Mouse (Mus musculus) kidney, embryonic 16.5 days (tissue): ENCODE data around the gene Gtf2i. TPM values are rescaled to one million over a fixed set of nuclear protein-coding genes. Genes with fewer than 3 reads are reported as not detected.
A peak's percentile ranks its signal among the peaks of the same experiment; 100 is the strongest.

Experiments used
- ATAC-seq: fragments of 200-750 bp; cut with Nextera tagmentation; 2 replicates; pipeline ENCODE4 v1.8.0; 2017; ENCODE audit warnings: moderate TSS enrichment; ENCODE audit not compliant: low FRiP score, low TSS enrichment
- H3K27ac ChIP-seq: fragments of 300-500 bp; sonication (generic); 2 replicates; pipeline ENCODE4 v1.5.1; 2014; ENCODE audit warnings: low read length
- H3K27me3 ChIP-seq: fragments of 300-500 bp; sonication (generic); 2 replicates; pipeline ENCODE4 v1.6.1; 2014; ENCODE audit warnings: low read length, control low read depth, mixed read lengths; ENCODE audit not compliant: insufficient read depth
- H3K36me3 ChIP-seq: fragments of 300-500 bp; sonication (generic); 2 replicates; pipeline ENCODE4 v1.6.1; 2014; ENCODE audit warnings: low read length, control low read depth, mixed read lengths; ENCODE audit not compliant: insufficient read depth
- H3K4me1 ChIP-seq: fragments of 300-500 bp; sonication (generic); 2 replicates; pipeline ENCODE4 v1.6.1; 2014; ENCODE audit warnings: low read length, control low read depth, mixed read lengths; ENCODE audit not compliant: insufficient read depth
- H3K4me2 ChIP-seq: fragments of 300-500 bp; sonication (generic); replicated peaks from 2 replicates; pipeline ENCODE4 v1.6.1; 2014; ENCODE audit warnings: low read depth, low read length
- H3K4me3 ChIP-seq: fragments of 300-500 bp; sonication (generic); 2 replicates; pipeline ENCODE4 v1.5.1; 2014; ENCODE audit warnings: mild to moderate bottlenecking, low read length
- H3K9ac ChIP-seq: fragments of 300-500 bp; sonication (generic); replicated peaks from 2 replicates; pipeline ENCODE4 v1.6.1; 2014; ENCODE audit warnings: low read length
- H3K9me3 ChIP-seq: fragments of 300-500 bp; sonication (generic); 2 replicates; pipeline ENCODE4 v1.6.1; 2016; ENCODE audit warnings: low read length, control low read depth
- WGBS: fragments of 180-500 bp; shearing (Covaris S2); extraction: QIAGEN DNeasy Blood & Tissue Kit; methylation state at CpG from one replicate; pipeline ENCODE4 v1.1.7; 2014; 5-methylcytosine and 5-hydroxymethylcytosine counted together
- microRNA-seq: library from miRNA; unstranded; fragments of <30 nt; microRNA quantifications from one replicate; pipeline ENCODE4, GENCODE M21; 2016
- polyA plus RNA-seq: library from polyadenylated mRNA; unstranded; fragments of >200 nt; fragmentation: Nextera tagmentation; extraction: Ambion mirVana; gene quantifications from 2 replicates; pipeline ENCODE4 v1.2.1, GENCODE M21; 2015

Gene Gtf2i
- polyA plus RNA-seq, 1 experiment from 2014 or later = 179 TPM

GRCm38 (mm10) chr5:134214021-134214806 is 100.3 kb downstream of the Gtf2i start:
- Histone ChIP-seq H3K4me3 (no peak overlapping the region), H3K9me3 (no peaks in the 10 kb centered on the region), H3K9ac (no peak overlapping the region), H3K27ac (no peak overlapping the region), H3K36me3 (peaks cover 23% of the 10 kb centered on the region; the same call in 1 of the 2 replicates), H3K4me2 (no peak overlapping the region), H3K4me1 (peaks cover 8% of the 10 kb centered on the region), H3K27me3 (no peaks in the 10 kb centered on the region)
- no peak for ATAC-seq
- 59% methylated on average over 12 of the region's 12 CpGs for WGBS

GRCm38 (mm10) chr5:134209931-134210554 is 104.5 kb downstream of the Gtf2i start:
- H3K36me3 ChIP-seq = 0 out of 2 replicates have a peak, but pooled peaks cover 8% of the 10 kb centered on the region
- H3K27ac ChIP-seq = peak overlapping the region; percentile 13; the same call in 1 of the 2 replicates
- H3K4me3 ChIP-seq = no peak overlapping the region
- H3K9ac ChIP-seq = no peak overlapping the region
- peaks cover 8% of the 10 kb centered on the region for H3K4me1 ChIP-seq
- WGBS = 14% methylated on average over 11 of the region's 11 CpGs
- peak; percentile 60 for ATAC-seq
- H3K9me3 ChIP-seq = no peaks in the 10 kb centered on the region
- no peaks in the 10 kb centered on the region for H3K27me3 ChIP-seq
- no peak overlapping the region for H3K4me2 ChIP-seq

- Histone ChIP-seq H3K4me3 (no peak overlapping the region), H3K4me1 (peaks cover 8% of the 10 kb centered on the region), H3K27me3 (no peaks in the 10 kb centered on the region), H3K4me2 (no peak overlapping the region), H3K9ac (no peak overlapping the region), H3K9me3 (no peaks in the 10 kb centered on the region), H3K36me3 (peaks cover 22% of the 10 kb centered on the region; the same call in 1 of the 2 replicates), H3K27ac (no peak overlapping the region)
- ATAC-seq = no peak
- WGBS = 77% methylated on average over 10 of the region's 10 CpGs
Observed at GRCm38 (mm10) chr5:134206721-134207120, 107.8 kb downstream of the Gtf2i start.

GRCm38 (mm10) chr5:134193664-134194063 is 120.9 kb downstream of the Gtf2i start:
- Histone ChIP-seq H3K9ac (no peak overlapping the region), H3K27me3 (no peaks in the 10 kb centered on the region), H3K4me2 (no peak overlapping the region), H3K9me3 (no peaks in the 10 kb centered on the region), H3K4me3 (no peak overlapping the region), H3K4me1 (no peaks in the 10 kb centered on the region), H3K27ac (no peak overlapping the region), H3K36me3 (peaks cover 24% of the 10 kb centered on the region; the same call in 1 of the 2 replicates)
- 84% methylated on average over 8 of the region's 8 CpGs for WGBS
- no peak for ATAC-seq

- 48% methylated on average over 7 of the region's 7 CpGs for WGBS
- 0 out of 2 replicates have a peak, but pooled peaks cover 3% of the 10 kb centered on the region for H3K9me3 ChIP-seq
- ATAC-seq = no peak
- no peaks in the 10 kb centered on the region for H3K27me3 ChIP-seq
- H3K4me3 ChIP-seq = no peak overlapping the region
- 0 out of 2 replicates have a peak overlapping the region, but pooled peaks have one; percentile 16 for H3K27ac ChIP-seq
- no peak overlapping the region for H3K9ac ChIP-seq
- H3K4me1 ChIP-seq = peaks cover 2% of the 10 kb centered on the region
- no peak overlapping the region for H3K4me2 ChIP-seq
- H3K36me3 ChIP-seq = peaks cover 5% of the 10 kb centered on the region; the same call in 1 of the 2 replicates
Observed at GRCm38 (mm10) chr5:134188571-134188970, 126.0 kb downstream of the Gtf2i start.

Small RNA genes lying within 50 kb of the gene (microRNA-seq; reads per million reads assigned to microRNA genes)
- not detected for gene Mir3965

Other genes starting within 250 kb of the Gtf2i start
- 14.0 and 15.2 TPM in 2 replicates for gene Castor2, start 215.0 kb downstream of the Gtf2i start, polyA plus RNA-seq
- gene Rcc1l, start 138.0 kb downstream of the Gtf2i start, polyA plus RNA-seq = 34.9 and 36.3 TPM in 2 replicates
- gene Gtf2ird2, start 130.7 kb downstream of the Gtf2i start, polyA plus RNA-seq = 10.4 and 11.0 TPM in 2 replicates
- 2.5 and 4.2 TPM in 2 replicates for gene Ncf1, start 85.1 kb downstream of the Gtf2i start, polyA plus RNA-seq
- 73.8 and 76.9 TPM in 2 replicates for gene Gtf2ird1, start 142.0 kb upstream of the Gtf2i start, polyA plus RNA-seq
- 4.1 and 4.3 TPM in 2 replicates for gene Clip2, start 237.7 kb upstream of the Gtf2i start, polyA plus RNA-seq
- 0.09 and 0.27 TPM in 2 replicates for gene Syna, start 245.4 kb upstream of the Gtf2i start, polyA plus RNA-seq